ENCODE assay signal across 8 mouse cellular contexts in genomic region chr2:129199328-129200085, GRCm38 (mm10). TPM values are rescaled to one million over a fixed set of nuclear protein-coding genes. Genes with fewer than 3 reads are reported as not detected.
DNase-seq lines count a peak whose midpoint lies in the region; ATAC-seq and TF ChIP-seq lines count a peak whose summit lies in the region.

No protein-coding gene starts in this region.

- no peak for DNase-seq in layer of hippocampus, adult 2 months (ENCODE audit: low spot score in 2 of 2)
- DNase-seq in layer of hippocampus, adult 9-11 months = no peak
- peak; percentile 27 for DNase-seq in midbrain, embryonic 10.5 days (ENCODE audit: low spot score)
- DNase-seq in stomach, postnatal 0 days (ENCODE audit: low spot score) = no peak
- DNase-seq in lung, adult 18-20 months = no peak

- H3K4me3 ChIP-seq in layer of hippocampus, adult 2 months = peak overlapping the region; percentile 92
- H3K4me3 ChIP-seq in bone marrow macrophage, adult 2 months (ENCODE audit: insufficient read depth, low read length) = peak overlapping the region; percentile 61
- peak overlapping the region; percentile 79 for H3K4me3 ChIP-seq in embryonic facial prominence, embryonic 13.5 days
- peak overlapping the region; percentile 76 for H3K4me3 ChIP-seq in hindbrain, embryonic 16.5 days (ENCODE audit: low read length)
- H3K4me3 ChIP-seq in midbrain, embryonic 10.5 days = peak overlapping the region; percentile 96
- H3K4me3 ChIP-seq in stomach, postnatal 0 days (ENCODE audit: low read depth, low read length) = peak overlapping the region; percentile 93

- TF ChIP-seq CTCF in layer of hippocampus, adult 2 months (conservative IDR thresholded peaks at IDR 0.05) = no peak
- no peak for TF ChIP-seq CTCF in bone marrow macrophage, adult 2 months (IDR thresholded peaks at IDR 0.05; ENCODE audit: low read depth, low read length)
- TF ChIP-seq CTCF in stomach, postnatal 0 days (IDR thresholded peaks at IDR 0.05; ENCODE audit: low read depth) = no peak

- H3K36me3 ChIP-seq in embryonic facial prominence, embryonic 13.5 days = peaks cover 37% of the 10 kb centered on the region
- H3K36me3 ChIP-seq in hindbrain, embryonic 16.5 days (ENCODE audit: control insufficient read depth, insufficient read depth, low read length) = peaks cover 5% of the 10 kb centered on the region
- H3K36me3 ChIP-seq in midbrain, embryonic 10.5 days = peaks cover 47% of the 10 kb centered on the region
- H3K36me3 ChIP-seq in stomach, postnatal 0 days (ENCODE audit: control insufficient read depth, insufficient read depth, low read length) = peaks cover 3% of the 10 kb centered on the region; the same call in 1 of the 2 replicates

- H3K4me1 ChIP-seq in bone marrow macrophage, adult 2 months (ENCODE audit: control insufficient read depth, insufficient read depth, low read length) = peaks cover 35% of the 10 kb centered on the region
- peaks cover 16% of the 10 kb centered on the region for H3K4me1 ChIP-seq in embryonic facial prominence, embryonic 13.5 days
- peaks cover 19% of the 10 kb centered on the region for H3K4me1 ChIP-seq in hindbrain, embryonic 16.5 days (ENCODE audit: control insufficient read depth, insufficient read depth, low read depth, low read length)
- peaks cover 33% of the 10 kb centered on the region for H3K4me1 ChIP-seq in midbrain, embryonic 10.5 days
- no peaks in the 10 kb centered on the region; the same call in 1 of the 2 replicates for H3K4me1 ChIP-seq in stomach, postnatal 0 days (replicated peaks; ENCODE audit: control insufficient read depth, insufficient read depth)

- 16% methylated on average over 29 of the region's 31 CpGs for WGBS in embryonic facial prominence, embryonic 13.5 days
- WGBS in hindbrain, embryonic 16.5 days = 12% methylated on average over 28 of the region's 31 CpGs
- 30% methylated on average over 29 of the region's 31 CpGs for WGBS in midbrain, embryonic 10.5 days
- WGBS in stomach, postnatal 0 days = 21% methylated on average over 27 of the region's 31 CpGs

- no peak for ATAC-seq in embryonic facial prominence, embryonic 13.5 days (ENCODE audit: insufficient number of reproducible peaks, insufficient read depth, low FRiP score, low TSS enrichment, low read depth)
- ATAC-seq in hindbrain, embryonic 16.5 days = no peak
- no peak for ATAC-seq in stomach, postnatal 0 days (ENCODE audit: low FRiP score, low TSS enrichment)

- peak overlapping the region; percentile 93 for H3K9ac ChIP-seq in embryonic facial prominence, embryonic 13.5 days
- peak overlapping the region; percentile 89 for H3K9ac ChIP-seq in hindbrain, embryonic 16.5 days (ENCODE audit: low read depth, low read length)
- H3K9ac ChIP-seq in stomach, postnatal 0 days (ENCODE audit: low read length) = peak overlapping the region; percentile 88

- H3K27me3 ChIP-seq in embryonic facial prominence, embryonic 13.5 days = no peaks in the 10 kb centered on the region
- no peaks in the 10 kb centered on the region for H3K27me3 ChIP-seq in hindbrain, embryonic 16.5 days (replicated peaks; ENCODE audit: control insufficient read depth, insufficient read depth, low read length)
- H3K27me3 ChIP-seq in midbrain, embryonic 10.5 days (ENCODE audit: low read depth, poor library complexity, severe bottlenecking) = no peaks in the 10 kb centered on the region
- H3K27me3 ChIP-seq in stomach, postnatal 0 days (ENCODE audit: control insufficient read depth, insufficient read depth, low read length) = no peaks in the 10 kb centered on the region

- no peak for TF ChIP-seq EP300 in stomach, postnatal 0 days (optimal IDR thresholded peaks at IDR 0.05)

- no peak for TF ChIP-seq POLR2A in bone marrow macrophage, adult 2 months (IDR thresholded peaks at IDR 0.05; ENCODE audit: borderline replicate concordance, low read depth, low read length)

- peak overlapping the region; percentile 93 for H3K27ac ChIP-seq in layer of hippocampus, adult 2 months
- H3K27ac ChIP-seq in bone marrow macrophage, adult 2 months (ENCODE audit: insufficient read depth, low read depth, low read length) = 0 out of 2 replicates have a peak overlapping the region, but pooled peaks have one; percentile 19
- peak overlapping the region; percentile 92 for H3K27ac ChIP-seq in embryonic facial prominence, embryonic 13.5 days
- H3K27ac ChIP-seq in hindbrain, embryonic 16.5 days (ENCODE audit: low read depth, low read length) = peak overlapping the region; percentile 94
- peak overlapping the region; percentile 99 for H3K27ac ChIP-seq in midbrain, embryonic 10.5 days (replicated peaks)
- H3K27ac ChIP-seq in stomach, postnatal 0 days (replicated peaks) = peak overlapping the region; percentile 40; the same call in 1 of the 2 replicates

- no peaks in the 10 kb centered on the region for H3K9me3 ChIP-seq in embryonic facial prominence, embryonic 13.5 days
- H3K9me3 ChIP-seq in hindbrain, embryonic 16.5 days (ENCODE audit: control insufficient read depth, low read length) = no peaks in the 10 kb centered on the region
- no peaks in the 10 kb centered on the region for H3K9me3 ChIP-seq in midbrain, embryonic 10.5 days (replicated peaks)
- H3K9me3 ChIP-seq in stomach, postnatal 0 days (ENCODE audit: control insufficient read depth, low read length) = no peaks in the 10 kb centered on the region

- peak overlapping the region; percentile 88 for H3K4me2 ChIP-seq in embryonic facial prominence, embryonic 13.5 days
- peak overlapping the region; percentile 72 for H3K4me2 ChIP-seq in hindbrain, embryonic 16.5 days (ENCODE audit: low read length)
- peak overlapping the region; percentile 76 for H3K4me2 ChIP-seq in stomach, postnatal 0 days (replicated peaks; ENCODE audit: low read depth)

RNA-seq across cellular contexts. Expression of gene Slc20a1, which starts 0.9 kb away (rescaled TPM):
- total RNA-seq in layer of hippocampus, adult 2 months (2021) = 100 to 1,000 TPM; 110 to 124 TPM
- 29.5 and 32.1 TPM in 2 replicates for polyA plus RNA-seq in bone marrow macrophage, adult 2 months (2012; ENCODE audit: insufficient read depth, insufficient read length, missing spikeins)
- polyA plus RNA-seq in embryonic facial prominence, embryonic 13.5 days (2015; fragmentation: Nextera tagmentation; extraction: Ambion mirVana) = 30.4 TPM in 2 replicates
- polyA plus RNA-seq in hindbrain, embryonic 16.5 days (2015; fragmentation: Nextera tagmentation; extraction: Ambion mirVana) = 53.2 and 55.6 TPM in 2 replicates
- 53.7 and 55.6 TPM in 2 replicates for polyA plus RNA-seq in midbrain, embryonic 10.5 days (2016; fragmentation: Nextera tagmentation; extraction: Ambion mirVana)
- 8.9 TPM in 2 replicates for polyA plus RNA-seq in stomach, postnatal 0 days (2015; fragmentation: Nextera tagmentation; extraction: Ambion mirVana)

Comparison
In these comparisons a context has a peak if more than half of its experiments do, and no peak if none do; other contexts are left out.
1. H3K27ac ChIP-seq: peak in every context shown above with its lines; median percentile 99 in midbrain, embryonic 10.5 days; 94 in hindbrain, embryonic 16.5 days; 93 in layer of hippocampus, adult 2 months; 92 in embryonic facial prominence, embryonic 13.5 days; 40 in stomach, postnatal 0 days; 19 in bone marrow macrophage, adult 2 months.